Mouse (Mus musculus): ENCODE data around the gene Clstn2.

The Clstn2 gene

GRCm38 (mm10) chr9:97541419-97541818 lies 491.6 kb downstream of the Clstn2 start:
- DNase-seq (ENCODE audit: low read depth) = no peak

DNA sequence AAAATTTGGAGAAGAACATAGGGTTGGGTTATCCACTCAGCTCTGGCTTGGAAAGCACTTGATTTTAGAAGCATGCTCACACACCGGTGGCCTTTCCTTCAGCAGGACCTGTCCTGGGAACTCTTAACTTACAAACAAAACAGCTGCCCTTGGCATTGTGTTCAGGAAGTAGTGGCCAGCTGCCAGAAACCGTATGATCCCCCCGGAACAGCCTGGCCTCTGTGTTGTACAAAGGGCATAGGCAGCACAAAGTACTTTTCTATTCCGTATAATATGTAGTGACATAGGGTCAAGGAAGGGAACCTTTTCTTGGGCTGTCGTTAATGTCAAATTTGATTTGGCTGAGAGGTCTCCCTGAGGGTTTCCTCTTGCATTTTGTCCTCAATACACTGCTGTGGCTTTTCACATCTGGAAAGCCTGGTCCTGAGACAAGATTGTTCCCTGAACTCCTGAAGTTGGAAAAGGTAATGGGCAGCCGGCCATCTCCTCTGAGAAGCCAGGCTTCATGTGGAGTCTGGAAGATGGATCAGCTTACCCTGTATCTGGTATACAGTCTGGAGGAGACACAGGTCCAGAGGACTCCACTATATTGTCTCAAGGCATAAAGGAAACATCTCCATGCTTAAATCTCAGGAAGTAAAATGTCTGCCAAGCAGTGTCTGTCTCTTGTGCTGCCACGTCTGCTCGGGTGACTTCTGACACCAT lies 494.8 kb downstream of the Clstn2 start:
- no peak for DNase-seq (ENCODE audit: low read depth)

DNA sequence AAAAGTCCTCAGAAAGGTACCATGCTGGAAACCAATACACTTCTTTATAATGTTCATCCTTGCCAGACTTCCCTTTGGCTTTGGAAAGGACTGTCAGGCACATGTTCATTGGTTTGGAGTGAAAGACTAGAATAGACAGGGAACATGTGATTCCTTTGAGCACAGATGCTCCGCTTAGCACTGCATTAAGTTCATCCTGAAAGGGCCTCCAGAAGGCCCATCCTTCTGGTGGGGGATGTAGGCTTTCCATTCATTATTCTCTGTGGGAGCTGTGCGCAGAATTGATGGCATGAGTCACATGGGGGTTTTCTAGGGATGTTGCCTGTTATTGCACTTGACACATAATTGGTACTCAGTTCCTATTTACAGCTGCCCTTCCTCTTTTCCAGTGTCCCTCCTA lies 498.8 kb downstream of the Clstn2 start:
- DNase-seq (ENCODE audit: low read depth) = no peak

DNA sequence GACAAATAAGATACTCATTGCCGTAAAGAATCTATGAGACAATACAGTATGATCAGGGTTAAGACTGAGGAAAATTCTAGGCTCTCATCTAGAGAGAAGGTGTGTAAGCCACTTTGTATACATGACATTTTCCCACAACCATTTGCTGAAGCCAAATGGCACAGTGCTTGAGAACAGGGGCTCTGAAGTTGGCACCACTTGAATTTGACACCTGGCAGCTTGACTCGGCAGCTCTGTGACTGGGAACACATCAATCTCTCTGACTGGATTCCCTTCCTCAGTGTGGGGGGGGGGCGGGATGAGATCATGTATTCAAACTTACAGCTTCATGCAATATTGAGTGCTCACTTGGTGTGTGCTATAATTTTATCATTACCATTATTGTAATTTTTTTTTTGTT lies 499.7 kb downstream of the Clstn2 start:
- no peak for DNase-seq (ENCODE audit: low read depth)

DNA sequence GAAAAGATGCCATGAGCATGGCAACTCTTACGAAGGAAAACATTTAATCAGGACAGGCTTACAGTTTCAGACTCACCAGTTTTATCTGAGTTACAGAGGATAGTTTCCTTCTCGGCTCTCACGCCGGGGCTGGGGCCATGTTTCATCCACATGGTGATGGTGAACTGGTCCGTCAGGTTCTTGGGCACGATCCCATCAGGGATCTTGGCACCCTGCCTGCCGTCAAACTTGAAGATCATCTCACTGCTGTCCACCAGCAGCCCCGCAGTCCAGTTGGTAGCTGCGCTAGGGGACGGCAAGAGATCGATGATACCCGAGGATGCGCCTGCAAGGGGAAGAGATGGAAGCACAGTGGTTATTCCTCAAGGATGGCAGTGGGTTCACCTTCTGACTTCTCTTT lies 500.4 kb downstream of the Clstn2 start:
- DNase-seq (ENCODE audit: low read depth) = no peak

GRCm38 (mm10) chr9:97527926-97528325 lies 505.1 kb downstream of the Clstn2 start:
- no peak for DNase-seq (ENCODE audit: low read depth)

GRCm38 (mm10) chr9:97527276-97527675 lies 505.7 kb downstream of the Clstn2 start:
- DNase-seq (ENCODE audit: low read depth) = no peak

- no peak for DNase-seq (ENCODE audit: low read depth)
Observed at GRCm38 (mm10) chr9:97525563-97525962, 507.4 kb downstream of the Clstn2 start.

DNA sequence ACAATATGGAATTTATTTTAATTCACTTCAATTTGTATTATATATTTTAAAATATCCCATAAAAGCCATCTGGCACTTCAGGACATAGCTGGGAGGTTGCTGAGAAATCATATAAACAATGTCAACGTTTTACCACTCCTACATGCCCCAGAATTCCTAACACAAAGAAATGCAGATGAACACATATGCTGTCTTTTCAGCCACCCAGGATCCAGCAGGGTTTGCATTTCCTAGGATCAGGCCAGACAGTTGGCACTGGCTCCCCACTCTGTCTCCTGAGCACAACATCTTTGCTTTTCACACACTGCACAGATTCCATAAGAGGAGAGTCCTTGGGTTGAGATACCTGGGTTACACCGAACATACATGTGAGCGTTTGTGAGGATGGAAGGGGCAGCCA lies 508.1 kb downstream of the Clstn2 start:
- no peak for DNase-seq (ENCODE audit: low read depth)

DNA sequence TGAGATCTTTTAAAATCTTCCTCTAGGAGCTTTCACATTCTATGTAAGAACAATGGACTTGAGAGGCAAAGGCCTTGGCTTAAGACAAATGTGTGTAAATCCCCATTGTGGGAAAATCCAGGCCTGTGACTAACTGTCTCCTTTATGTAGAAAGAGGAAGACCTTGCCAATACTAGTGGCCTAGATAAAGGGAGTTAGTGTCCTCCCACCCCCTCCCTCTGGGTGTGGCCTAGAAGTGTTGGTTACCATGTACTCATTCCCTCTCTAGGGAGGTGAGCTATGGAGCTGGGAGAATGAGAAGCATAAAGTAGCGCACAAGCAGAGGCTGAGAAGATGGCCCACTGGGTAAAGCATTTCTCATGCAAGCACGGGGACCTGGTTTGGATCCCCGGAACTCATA lies 512.2 kb downstream of the Clstn2 start:
- no peak for DNase-seq (ENCODE audit: low read depth)

GRCm38 (mm10) chr9:97517006-97517405 lies 516.0 kb downstream of the Clstn2 start:
- no peak for DNase-seq (ENCODE audit: low read depth)

DNA sequence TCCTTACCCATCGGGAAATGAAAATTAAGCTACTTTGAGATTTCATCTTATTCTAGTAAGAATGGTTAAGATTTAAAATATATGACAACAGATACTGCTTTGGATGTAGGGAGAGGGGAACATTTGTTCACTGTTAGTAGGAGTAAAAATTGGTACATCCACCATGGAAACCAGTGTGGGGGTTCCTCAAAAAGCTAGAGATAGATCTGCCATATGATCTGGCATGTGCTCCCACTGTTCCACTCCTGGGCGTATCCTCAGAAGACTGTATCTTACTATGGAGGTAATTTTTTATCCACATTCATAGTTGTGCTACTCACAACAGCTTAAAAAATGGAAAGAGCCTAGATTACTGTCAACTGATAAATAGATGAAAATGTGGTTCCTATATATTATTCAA lies 518.3 kb downstream of the Clstn2 start:
- no peak for DNase-seq (ENCODE audit: low read depth)

- DNase-seq (ENCODE audit: low read depth) = no peak
Observed at GRCm38 (mm10) chr9:97512282-97512850, 520.6 kb downstream of the Clstn2 start.

DNA sequence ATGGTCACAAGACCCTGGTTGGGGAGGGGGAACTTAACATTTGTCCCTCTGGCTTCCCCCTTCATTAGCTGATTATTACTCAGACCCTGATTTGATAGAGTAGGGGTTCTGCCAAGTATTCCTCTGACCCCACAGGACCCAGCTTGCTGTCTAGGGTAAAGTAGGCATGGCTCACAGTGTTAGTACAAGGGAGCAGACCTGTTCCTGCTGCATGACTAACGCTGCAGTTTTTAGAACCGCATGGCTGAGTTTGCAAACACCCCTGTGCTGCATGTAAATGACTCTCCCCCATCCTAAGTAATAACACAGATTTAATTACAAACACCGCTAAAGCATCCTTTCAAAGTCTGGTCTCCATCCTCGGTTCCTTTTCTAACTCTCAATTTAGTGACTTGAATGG lies 531.6 kb downstream of the Clstn2 start:
- DNase-seq (ENCODE audit: low read depth) = no peak

- no peak for DNase-seq (ENCODE audit: low read depth)
Observed at GRCm38 (mm10) chr9:97495056-97495455, 537.9 kb downstream of the Clstn2 start.

GRCm38 (mm10) chr9:97491626-97492025 lies 541.4 kb downstream of the Clstn2 start:
- DNase-seq (ENCODE audit: low read depth) = no peak

GRCm38 (mm10) chr9:97490591-97491176 lies 542.3 kb downstream of the Clstn2 start:
- peak; percentile 48 for DNase-seq (ENCODE audit: low read depth)

DNA sequence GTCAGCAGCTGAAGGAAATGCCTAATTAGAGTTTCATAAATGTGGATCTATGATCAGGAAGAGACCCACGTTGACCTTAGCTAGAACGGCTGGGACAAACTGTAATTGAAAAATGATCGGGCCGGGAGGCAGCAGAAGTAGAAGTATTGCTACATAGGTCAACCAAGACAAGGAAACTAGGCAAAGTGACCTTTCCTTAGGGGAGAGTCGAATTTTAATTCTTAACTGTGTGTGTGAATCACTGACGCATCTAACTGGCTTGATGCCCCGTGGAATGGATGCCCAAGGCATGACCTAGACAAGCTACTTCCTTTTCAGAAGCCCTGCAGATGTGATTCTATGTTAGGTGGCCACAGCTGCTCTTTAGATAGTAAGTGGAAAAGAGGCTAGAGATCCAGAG lies 546.2 kb downstream of the Clstn2 start:
- DNase-seq (ENCODE audit: low read depth) = no peak

DNA sequence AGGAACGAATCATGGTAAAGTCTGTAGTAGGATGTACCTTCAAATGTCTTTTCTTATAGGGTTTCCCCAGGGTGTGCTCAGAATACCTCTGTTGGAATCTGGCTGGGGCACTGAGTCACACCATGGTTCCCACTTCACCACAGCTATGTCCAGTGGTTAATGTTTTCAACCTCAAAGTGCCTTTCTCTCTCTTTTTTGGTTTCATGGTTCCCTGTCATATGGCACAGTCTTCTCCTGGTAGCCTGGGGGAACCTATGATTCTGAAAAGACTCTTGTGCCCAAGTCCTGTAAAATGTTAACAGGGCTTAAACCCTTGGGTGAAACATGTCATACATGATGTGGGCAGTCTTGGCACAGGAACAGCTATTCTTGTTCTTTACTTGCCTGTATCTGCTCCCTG lies 551.8 kb downstream of the Clstn2 start:
- no peak for DNase-seq (ENCODE audit: low read depth)

- no peak for DNase-seq (ENCODE audit: low read depth)
Observed at GRCm38 (mm10) chr9:97476961-97477360, 556.0 kb downstream of the Clstn2 start.

GRCm38 (mm10) chr9:97476456-97476855 lies 556.5 kb downstream of the Clstn2 start:
- no peak for DNase-seq (ENCODE audit: low read depth)

DNA sequence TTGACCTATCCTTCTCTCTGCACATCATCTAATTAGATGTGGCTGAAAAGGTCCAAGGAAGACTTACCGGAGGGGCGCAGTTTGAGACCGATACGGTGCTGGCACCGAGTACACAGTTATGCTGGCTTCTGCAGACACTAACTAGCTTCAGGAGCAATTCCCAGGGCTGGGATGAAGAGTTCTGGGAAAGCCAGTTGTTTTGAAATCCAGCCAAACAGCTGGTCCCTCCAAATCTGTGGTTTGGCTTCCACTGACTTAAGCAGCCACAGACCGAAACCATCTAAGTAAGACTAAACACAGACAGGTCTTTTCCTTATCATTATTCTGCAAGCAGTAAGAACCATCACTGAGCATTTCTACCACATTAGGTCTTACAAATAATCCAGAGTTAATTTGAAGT lies 558.1 kb downstream of the Clstn2 start:
- DNase-seq (ENCODE audit: low read depth) = no peak

- no peak for DNase-seq (ENCODE audit: low read depth)
Observed at GRCm38 (mm10) chr9:97471014-97471591, 561.9 kb downstream of the Clstn2 start.

All from fibroblast of lung, adult 2 months (primary cell).